Mouse (Mus musculus) embryonic stem cell, embryonic (primary cell): ENCODE measurements around the gene Mup12.
"Not testable (repeated sequence)": the region's sequence is repeated elsewhere in the genome, so short reads cannot be mapped to it uniquely, and the experiment has no call there.

Experiments used
- CTCF ChIA-PET, 4 experiments: fragments of 300-600 bp in 2 of 4; fragments of 350-600 bp in 2 of 4; sonication (Branson Sonifier 250); formaldehyde crosslinking; loops; one replicate each; lab custom pipeline; 2022; ENCODE audit warnings: inconsistent platforms in 2 of 4; lab: Charles Lee
- POLR2A ChIA-PET, 4 experiments: fragments of 300-600 bp in 2 of 4; fragments of 350-600 bp in 2 of 4; sonication (Branson Sonifier 250); formaldehyde crosslinking; loops; one replicate each; lab custom pipeline; 2022; ENCODE audit warnings: antibody characterized with exemption in 4 of 4, inconsistent platforms in 1 of 4; lab: Charles Lee

The Mup12 gene

DNA sequence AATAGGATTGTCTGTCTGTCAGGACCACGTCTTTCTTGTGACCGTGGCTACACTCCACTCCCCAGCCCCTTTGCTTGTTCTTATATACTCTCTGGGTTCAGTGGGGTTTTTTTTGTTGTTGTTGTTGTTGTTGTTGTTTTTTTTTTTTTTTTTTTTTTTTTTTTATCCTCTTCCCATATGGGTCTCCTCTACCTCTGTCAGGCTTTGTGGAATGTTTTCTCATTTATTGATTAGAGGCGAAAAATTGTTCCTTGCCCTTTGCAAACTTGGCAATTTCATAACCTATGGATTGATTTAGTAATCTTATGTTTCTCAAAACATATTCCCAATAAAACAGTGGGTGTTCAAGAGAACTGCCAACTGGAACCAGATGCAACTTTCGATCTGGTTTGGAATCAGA is at the start of gene Mup12:
Gene Mup12 (minus strand): TSS at position 101 of the 400 bp plus-strand sequence.
- CTCF ChIA-PET, POLR2A ChIA-PET: not testable (repeated sequence)
